Mouse (Mus musculus) lung, embryonic 14.5 days (tissue): ENCODE results near the gene Gm20479. TPM values are rescaled to one million over a fixed set of nuclear protein-coding genes. Genes with fewer than 3 reads are reported as not detected.

Experiments
- ATAC-seq: fragments of 200-750 bp; cut with Nextera tagmentation; 2 replicates; pipeline ENCODE4 v1.8.0; 2017; ENCODE audit warnings: mild to moderate bottlenecking, moderate TSS enrichment, moderate library complexity; ENCODE audit not compliant: insufficient read depth
- DNase-seq: peaks from one replicate; pipeline ENCODE4 v3.0.0-alpha.2; 2015
- H3K27ac ChIP-seq: fragments of 300-500 bp; sonication (generic); 2 replicates; pipeline ENCODE4 v1.5.1; 2014; ENCODE audit warnings: low read depth, mild to moderate bottlenecking, moderate library complexity
- H3K27me3 ChIP-seq: fragments of 300-500 bp; sonication (generic); 2 replicates; pipeline ENCODE4 v1.6.1; 2014; ENCODE audit warnings: low read length, control low read depth; ENCODE audit not compliant: insufficient read depth
- H3K36me3 ChIP-seq: fragments of 300-500 bp; sonication (generic); 2 replicates; pipeline ENCODE4 v1.6.1; 2014; ENCODE audit warnings: control low read depth; ENCODE audit not compliant: insufficient read depth
- H3K4me1 ChIP-seq: fragments of 300-500 bp; sonication (generic); 2 replicates; pipeline ENCODE4 v1.6.1; 2014; ENCODE audit warnings: antibody characterized with exemption, control low read depth; ENCODE audit not compliant: insufficient read depth
- H3K4me2 ChIP-seq: fragments of 300-500 bp; sonication (generic); 2 replicates; pipeline ENCODE4 v1.6.1; 2014; ENCODE audit warnings: mild to moderate bottlenecking
- H3K4me3 ChIP-seq: fragments of 300-500 bp; sonication (generic); 2 replicates; pipeline ENCODE4 v1.5.1; 2014; ENCODE audit warnings: low read depth, low read length
- H3K9ac ChIP-seq: fragments of 300-500 bp; sonication (generic); 2 replicates; pipeline ENCODE4 v1.6.1; 2014
- H3K9me3 ChIP-seq: fragments of 300-500 bp; sonication (generic); 2 replicates; pipeline ENCODE4 v1.6.1; 2016; ENCODE audit warnings: low read depth, low read length, control low read depth
- CTCF ChIP-seq: IDR thresholded peaks from 2 replicates; pipeline ENCODE4 v1.5.1; 2016; ENCODE audit warnings: antibody characterized with exemption, low read depth
- WGBS: fragments of 180-500 bp; shearing (Covaris S2); extraction: QIAGEN DNeasy Blood & Tissue Kit; methylation state at CpG from one replicate; pipeline ENCODE4 v1.1.7; 2014; 5-methylcytosine and 5-hydroxymethylcytosine counted together
- polyA plus RNA-seq: library from polyadenylated mRNA; unstranded; fragments of >200 nt; fragmentation: Nextera tagmentation; extraction: Ambion mirVana; gene quantifications from 2 replicates; pipeline ENCODE4 v1.2.1, GENCODE M21; 2014

Gm20479 gene
- polyA plus RNA-seq, 1 experiment from 2014 or later: 1.6 TPM

- Histone ChIP-seq H3K9ac (no peak overlapping the region), H3K4me3 (no peak overlapping the region), H3K9me3 (peaks cover 11% of the 10 kb centered on the region; the same call in 1 of the 2 replicates), H3K4me2 (no peak overlapping the region), H3K27me3 (no peaks in the 10 kb centered on the region), H3K36me3 (peaks cover 24% of the 10 kb centered on the region; the same call in 1 of the 2 replicates), H3K27ac (no peak overlapping the region), H3K4me1 (no peaks in the 10 kb centered on the region)
- no peak for DNase-seq
- no peak for ATAC-seq
- TF ChIP-seq CTCF: peak; percentile 38
- WGBS: 92% methylated on average over 3 of the region's 3 CpGs
Measured at GRCm38 (mm10) chr7:27314393-27314792, 42.8 kb downstream of the Gm20479 start.

DNA sequence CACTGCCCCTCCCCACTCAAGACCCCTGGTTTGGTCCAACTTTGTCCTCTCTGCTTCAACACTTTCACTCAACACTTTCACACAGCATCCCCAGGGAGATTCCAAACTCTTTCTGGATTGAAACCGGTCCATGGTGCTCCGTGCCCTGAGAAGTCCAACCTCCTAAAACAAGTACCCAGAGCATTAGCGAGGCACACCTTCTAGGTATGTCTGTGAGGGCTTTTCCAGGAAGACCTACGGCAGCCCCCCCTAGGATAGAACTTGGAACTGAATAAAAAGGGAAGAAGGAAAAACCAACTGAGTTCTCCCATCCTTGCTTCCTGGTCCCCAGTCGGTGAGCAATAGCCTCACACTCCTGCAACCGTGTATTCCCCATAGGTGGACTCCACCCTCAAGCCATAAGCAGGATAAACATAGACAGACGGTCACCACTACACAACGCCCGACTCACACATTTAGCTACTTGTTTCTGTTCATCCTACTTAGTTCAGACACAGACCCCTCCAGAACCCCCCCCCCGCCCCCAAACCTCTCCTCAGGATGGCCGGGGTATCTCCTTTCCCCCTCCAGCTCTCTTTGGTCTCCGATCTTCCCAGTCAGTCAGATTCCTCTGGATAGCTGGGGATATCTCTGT lies 45.5 kb downstream of the Gm20479 start:
- ATAC-seq (no peak), DNase-seq (no peak)
- H3K27me3 ChIP-seq: no peaks in the 10 kb centered on the region
- H3K9me3 ChIP-seq: peaks cover 11% of the 10 kb centered on the region; the same call in 1 of the 2 replicates
- 0 out of 2 replicates have a peak, but pooled peaks cover 2% of the 10 kb centered on the region for H3K4me1 ChIP-seq
- WGBS: 83% methylated on average over 12 of the region's 12 CpGs
- no peak overlapping the region for H3K27ac ChIP-seq
- no peak overlapping the region for H3K9ac ChIP-seq
- TF ChIP-seq CTCF: no peak
- no peak overlapping the region for H3K4me3 ChIP-seq
- peaks cover 15% of the 10 kb centered on the region; the same call in 1 of the 2 replicates for H3K36me3 ChIP-seq
- H3K4me2 ChIP-seq: no peak overlapping the region

DNA sequence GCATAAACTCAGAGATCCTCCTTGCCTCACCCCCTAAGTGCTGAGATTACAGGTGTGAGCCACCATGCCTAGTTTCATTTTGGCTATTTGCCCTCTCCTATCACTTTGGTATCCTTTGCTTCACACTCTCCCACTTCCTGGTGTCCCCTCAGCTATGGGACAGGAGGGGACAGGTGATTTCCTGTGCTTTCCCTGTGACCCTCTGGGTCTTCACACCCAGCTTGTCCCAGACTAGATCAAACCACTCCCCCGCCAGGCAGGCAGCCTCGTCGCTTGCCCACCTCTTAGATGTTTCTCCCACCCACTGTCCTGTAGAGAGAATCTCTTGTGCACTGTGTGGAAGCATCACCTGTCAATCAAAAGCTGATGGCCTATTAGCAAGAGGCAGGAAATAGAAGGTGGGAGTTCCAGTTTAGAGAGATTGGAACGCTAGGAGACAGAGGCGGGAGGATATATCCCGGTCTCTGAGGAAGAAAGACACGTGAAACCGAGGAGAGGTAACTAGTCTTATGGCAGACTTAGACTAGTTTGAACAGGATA lies 46.2 kb downstream of the Gm20479 start:
- peaks cover 15% of the 10 kb centered on the region; the same call in 1 of the 2 replicates for H3K36me3 ChIP-seq
- H3K9me3 ChIP-seq: peaks cover 11% of the 10 kb centered on the region; the same call in 1 of the 2 replicates
- TF ChIP-seq CTCF: no peak
- no peak overlapping the region for H3K27ac ChIP-seq
- H3K9ac ChIP-seq: no peak overlapping the region
- peak overlapping the region; percentile 43; the same call in 1 of the 2 replicates for H3K4me2 ChIP-seq
- H3K27me3 ChIP-seq: no peaks in the 10 kb centered on the region
- 43% methylated on average over 8 of the region's 8 CpGs for WGBS
- 0 out of 2 replicates have a peak, but pooled peaks cover 2% of the 10 kb centered on the region for H3K4me1 ChIP-seq
- DNase-seq: no peak
- no peak overlapping the region for H3K4me3 ChIP-seq
- no peak for ATAC-seq

- Histone ChIP-seq H3K9ac (no peak overlapping the region), H3K27me3 (no peaks in the 10 kb centered on the region), H3K36me3 (peaks cover 13% of the 10 kb centered on the region; the same call in 1 of the 2 replicates), H3K9me3 (peaks cover 11% of the 10 kb centered on the region; the same call in 1 of the 2 replicates), H3K27ac (peak overlapping the region; percentile 25; the same call in 1 of the 2 replicates), H3K4me1 (0 out of 2 replicates have a peak, but pooled peaks cover 2% of the 10 kb centered on the region), H3K4me2 (peak overlapping the region; percentile 43), H3K4me3 (no peak overlapping the region)
- peak; percentile 29; the same call in 1 of the 2 replicates for ATAC-seq
- WGBS: 10% methylated on average over 17 of the region's 17 CpGs
- TF ChIP-seq CTCF: no peak
- DNase-seq: peak; percentile 55
Measured at GRCm38 (mm10) chr7:27310306-27310705, 46.9 kb downstream of the Gm20479 start.

DNA sequence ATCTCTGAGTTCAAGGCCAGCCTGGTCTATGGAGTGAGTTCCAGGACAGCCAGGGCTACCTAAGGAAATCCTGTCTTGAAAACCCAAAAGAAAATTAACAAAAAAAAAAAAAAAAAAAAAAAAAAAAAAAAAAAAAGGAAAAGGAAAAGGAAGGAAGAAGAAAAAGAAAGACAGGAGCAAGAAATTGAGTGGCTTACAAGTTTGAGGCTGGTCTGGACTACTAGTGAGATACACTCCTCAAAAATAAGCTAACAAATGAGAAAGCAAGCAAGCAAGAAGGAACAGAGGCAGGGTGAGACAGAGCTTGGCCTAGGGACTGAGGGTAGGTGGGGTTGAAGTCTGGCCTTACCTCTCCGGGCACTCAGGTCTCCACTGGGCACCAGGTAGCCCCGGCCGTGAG lies 47.4 kb downstream of the Gm20479 start:
- Histone ChIP-seq H3K27me3 (no peaks in the 10 kb centered on the region), H3K4me2 (peak overlapping the region; percentile 43), H3K4me1 (0 out of 2 replicates have a peak, but pooled peaks cover 2% of the 10 kb centered on the region), H3K9me3 (peaks cover 11% of the 10 kb centered on the region; the same call in 1 of the 2 replicates), H3K4me3 (no peak overlapping the region), H3K36me3 (peaks cover 13% of the 10 kb centered on the region; the same call in 1 of the 2 replicates), H3K27ac (no peak overlapping the region), H3K9ac (no peak overlapping the region)
- 77% methylated on average over 3 of the region's 3 CpGs for WGBS
- no peak for ATAC-seq
- no peak for TF ChIP-seq CTCF
- no peak for DNase-seq

DNA sequence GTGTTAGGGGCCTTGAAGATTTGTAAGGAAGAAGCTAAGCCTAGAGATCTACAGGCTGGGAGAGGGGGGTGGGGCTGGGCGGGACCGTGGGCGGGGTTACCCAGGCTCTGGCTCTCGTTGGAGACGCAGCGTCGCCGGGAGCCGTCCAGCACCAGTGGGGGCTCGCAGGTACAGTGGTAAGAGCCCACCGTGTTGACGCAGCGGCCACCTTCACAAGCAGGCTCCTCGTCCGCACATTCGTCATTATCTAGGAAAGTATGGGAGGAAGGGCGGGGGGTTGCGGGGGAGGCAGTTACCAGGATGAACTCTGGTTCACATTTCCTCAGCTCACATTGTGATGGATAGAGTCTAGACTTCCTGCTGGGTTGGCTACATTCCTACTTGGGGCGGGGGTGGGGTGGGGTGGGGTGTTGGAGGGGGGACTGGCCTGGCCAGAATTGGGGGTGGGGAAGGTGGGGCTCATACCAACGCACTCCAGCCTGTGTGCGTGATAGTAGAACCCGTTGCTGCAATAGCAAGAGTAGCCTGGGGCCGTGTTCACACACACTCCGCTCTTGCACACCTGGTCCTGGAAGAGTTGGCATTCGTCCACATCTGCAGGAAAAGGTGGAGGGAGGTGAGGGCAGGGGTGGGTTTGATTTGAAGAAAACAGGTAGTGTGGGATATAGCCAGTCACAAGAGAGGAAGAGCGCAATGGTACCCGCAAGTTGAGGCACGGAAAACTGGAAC lies 48.2 kb downstream of the Gm20479 start:
- peak; percentile 51; the same call in 1 of the 2 replicates for ATAC-seq
- peak overlapping the region; percentile 14; the same call in 1 of the 2 replicates for H3K27ac ChIP-seq

More for the DNA sequence above, 48.2 kb downstream of the Gm20479 start:
- H3K4me3 ChIP-seq: peak overlapping the region; percentile 20
- WGBS: 11% methylated on average over 28 of the region's 28 CpGs
- TF ChIP-seq CTCF: no peak
- no peaks in the 10 kb centered on the region for H3K27me3 ChIP-seq
- peaks cover 7% of the 10 kb centered on the region; the same call in 1 of the 2 replicates for H3K9me3 ChIP-seq
- peaks cover 15% of the 10 kb centered on the region; the same call in 1 of the 2 replicates for H3K36me3 ChIP-seq
- H3K4me2 ChIP-seq: peak overlapping the region; percentile 53
- 0 out of 2 replicates have a peak, but pooled peaks cover 2% of the 10 kb centered on the region for H3K4me1 ChIP-seq
- no peak overlapping the region for H3K9ac ChIP-seq
- DNase-seq: peak; percentile 62
